Mouse (Mus musculus) retina, postnatal 7 days (tissue): ENCODE measurements around the gene Slc35f2.

Experiments
- DNase-seq: peaks from one replicate; pipeline ENCODE4 v3.0.0-alpha.2; 2012; ENCODE audit warnings: low read depth, low spot score

Slc35f2 gene

DNA sequence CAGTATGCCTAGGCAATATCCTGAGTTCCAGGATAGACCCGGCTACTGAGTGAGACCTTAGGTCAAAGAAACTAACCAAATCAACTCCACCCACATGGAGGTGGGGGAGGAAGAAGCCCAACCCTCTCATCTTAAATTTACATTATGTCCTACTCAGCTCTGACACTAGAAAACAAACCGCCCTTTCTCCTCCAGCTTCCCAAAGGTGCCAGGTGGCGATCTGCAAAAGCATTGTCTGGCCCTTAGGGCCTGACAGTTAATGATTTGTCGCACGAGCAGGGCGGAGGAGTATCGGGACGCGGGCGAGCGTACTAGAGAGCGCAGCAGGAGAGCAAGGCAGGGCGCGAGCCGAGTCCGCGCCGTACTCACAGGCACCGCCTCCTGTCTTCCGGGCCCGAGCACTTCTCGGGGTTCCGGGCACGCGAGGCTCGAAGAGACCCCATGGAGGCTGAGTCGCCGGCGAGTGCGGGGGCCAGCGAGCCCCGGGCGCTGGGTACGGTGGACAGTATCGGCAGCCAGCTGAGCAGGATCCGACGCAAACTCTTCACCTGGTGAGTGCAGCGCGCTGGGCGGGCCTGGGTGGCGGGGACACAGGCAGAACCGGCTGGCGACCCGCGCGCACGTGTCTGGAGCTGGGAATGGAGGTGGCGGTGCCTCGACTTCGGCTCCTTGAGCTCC, at the start of gene Slc35f2:
Gene Slc35f2, plus strand, starts transcription at position 195 of the 678 bp plus-strand sequence.
- DNase-seq: peak; percentile 17

DNA sequence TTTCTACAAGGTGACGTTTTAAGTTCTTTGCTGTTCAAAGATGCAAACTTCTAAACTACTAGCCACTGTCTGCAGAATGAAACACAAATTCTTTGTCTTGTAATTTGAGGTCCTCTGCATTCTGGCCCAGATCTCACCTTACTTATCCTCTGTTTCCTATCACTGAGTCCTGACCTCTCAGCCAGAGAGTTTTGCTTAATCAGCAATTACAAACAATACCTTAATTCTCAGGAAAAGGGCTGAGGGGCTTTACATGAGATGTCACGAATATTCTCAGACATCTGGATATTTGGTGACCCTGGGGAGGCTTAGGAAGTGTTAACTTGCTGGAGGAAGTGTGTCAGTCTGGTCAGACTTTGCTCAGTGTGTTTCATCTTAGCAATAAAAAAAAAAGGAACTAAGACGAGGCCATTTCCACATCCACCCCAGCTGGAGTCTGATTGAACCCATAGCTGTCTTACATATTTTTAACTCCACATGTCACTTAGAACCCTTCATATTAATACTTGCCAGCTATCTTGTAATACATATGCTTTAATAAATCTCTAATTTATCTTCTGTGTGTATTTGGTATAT, 30.4 kb upstream of the Slc35f2 start:
- DNase-seq: no peak

DNA sequence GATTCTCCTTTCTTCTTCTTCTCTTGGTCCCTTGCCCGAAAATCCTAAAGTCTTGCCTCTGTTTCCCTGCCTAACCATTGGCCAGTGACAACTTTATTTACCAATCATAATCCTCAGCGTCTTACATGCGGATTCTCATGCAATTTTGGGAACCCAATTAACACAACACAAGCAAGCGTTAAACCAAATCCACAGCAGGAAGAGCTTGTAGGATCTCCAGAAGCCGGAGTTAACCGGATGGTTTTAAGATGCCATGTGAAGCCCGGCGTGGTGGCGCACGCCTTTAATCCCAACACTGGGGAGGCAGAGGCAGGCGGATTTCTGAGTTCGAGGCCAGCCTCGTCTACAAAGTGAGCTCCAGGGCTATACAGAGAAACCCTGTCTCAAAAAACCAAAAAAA, 20.9 kb upstream of the Slc35f2 start:
- no peak for DNase-seq

DNA sequence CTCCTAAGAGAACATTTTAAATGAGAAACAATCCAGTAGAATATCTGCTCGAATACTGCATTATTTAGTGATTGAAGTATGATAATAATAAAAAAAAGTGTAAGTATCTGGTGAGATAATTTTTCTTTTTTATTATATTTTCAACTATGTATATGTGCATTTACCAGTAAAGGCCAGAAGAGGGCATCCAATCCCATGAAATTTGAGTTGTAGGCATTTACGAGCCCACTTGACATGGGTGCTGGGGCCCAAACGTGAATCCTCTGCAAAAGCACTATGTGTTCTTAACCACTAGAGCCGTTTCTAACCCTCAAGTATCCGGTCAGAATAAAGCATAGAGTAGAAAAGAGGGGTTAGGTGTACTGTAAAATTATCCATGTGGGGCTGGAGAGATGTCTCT, 20.4 kb upstream of the Slc35f2 start:
- DNase-seq: no peak

DNA sequence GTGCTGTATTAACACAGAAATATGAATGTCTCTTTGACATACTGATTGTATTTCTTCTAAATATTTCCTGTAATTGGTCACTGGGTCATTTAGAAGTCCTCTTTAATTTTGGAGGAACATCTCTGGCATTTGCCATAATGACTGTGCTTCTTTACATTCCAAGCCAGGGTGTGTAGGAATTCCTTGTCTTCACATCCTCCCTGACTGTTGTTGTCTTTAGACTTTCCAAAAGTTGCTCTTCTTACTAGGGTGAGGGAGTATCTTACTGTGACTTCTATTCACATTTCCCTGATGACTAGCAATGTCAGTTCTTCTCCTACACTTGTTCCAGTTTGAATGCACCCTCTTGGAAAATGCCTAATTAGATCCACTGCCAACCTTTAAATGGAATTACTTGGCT, 16.5 kb upstream of the Slc35f2 start:
- DNase-seq: no peak

DNA sequence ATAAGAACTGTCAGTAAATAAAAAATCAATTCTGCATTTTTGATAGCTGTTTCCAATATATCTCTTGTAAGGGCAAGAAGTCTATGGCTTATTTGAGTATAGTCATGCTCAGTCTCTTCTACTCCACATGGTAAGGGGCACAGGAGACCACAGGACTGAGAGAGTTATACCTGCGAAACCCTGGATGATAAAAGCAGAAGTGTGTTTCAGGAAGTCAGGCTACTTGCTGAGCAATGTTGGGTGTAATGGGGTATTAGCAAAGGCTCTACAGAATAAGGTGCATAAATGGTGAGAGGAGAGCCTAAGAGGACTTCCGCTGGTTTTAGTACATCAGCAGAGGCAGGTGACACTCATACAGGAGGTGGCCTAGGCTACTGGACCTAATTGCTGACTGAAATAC, 13.2 kb upstream of the Slc35f2 start:
- no peak for DNase-seq

DNA sequence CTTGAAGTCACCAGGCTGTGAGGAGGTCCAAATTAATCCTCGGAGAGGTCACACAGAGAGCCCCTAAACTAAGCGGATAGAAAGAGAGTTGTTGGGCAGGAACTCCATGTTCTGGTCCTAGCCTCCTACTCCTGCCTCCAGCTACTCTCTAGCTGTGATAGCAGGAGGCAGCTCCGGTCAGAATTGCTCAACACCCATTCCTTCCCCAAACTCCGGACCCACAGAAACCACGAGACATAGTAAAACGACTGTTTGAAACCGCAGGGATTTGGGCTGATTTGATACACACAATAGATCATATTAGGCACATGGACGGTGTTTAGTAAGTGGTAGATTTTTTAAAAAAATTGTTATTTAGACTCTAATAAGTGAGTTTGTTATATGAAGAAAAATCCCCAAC, 6.6 kb upstream of the Slc35f2 start:
- no peak for DNase-seq

DNA sequence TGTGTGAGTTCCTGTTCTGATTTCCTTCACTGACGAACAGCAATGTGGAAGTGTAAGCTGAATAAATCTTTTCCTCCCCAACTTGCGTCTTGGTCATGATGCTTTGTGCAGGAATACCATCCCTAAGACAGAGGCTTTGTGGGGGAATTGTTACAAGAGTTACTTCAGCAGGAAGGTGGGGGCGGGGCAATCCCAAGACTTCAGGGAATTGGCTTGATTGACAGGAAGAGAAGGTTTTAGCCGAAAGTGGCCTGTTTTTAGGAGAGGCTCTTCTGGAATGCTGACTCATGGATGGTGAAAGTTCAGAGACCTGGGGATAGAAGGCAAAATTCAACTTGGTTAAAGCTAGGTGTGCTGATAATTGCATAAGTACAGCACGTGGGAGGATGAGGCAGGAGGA, 2.9 kb upstream of the Slc35f2 start:
- DNase-seq: no peak

DNA sequence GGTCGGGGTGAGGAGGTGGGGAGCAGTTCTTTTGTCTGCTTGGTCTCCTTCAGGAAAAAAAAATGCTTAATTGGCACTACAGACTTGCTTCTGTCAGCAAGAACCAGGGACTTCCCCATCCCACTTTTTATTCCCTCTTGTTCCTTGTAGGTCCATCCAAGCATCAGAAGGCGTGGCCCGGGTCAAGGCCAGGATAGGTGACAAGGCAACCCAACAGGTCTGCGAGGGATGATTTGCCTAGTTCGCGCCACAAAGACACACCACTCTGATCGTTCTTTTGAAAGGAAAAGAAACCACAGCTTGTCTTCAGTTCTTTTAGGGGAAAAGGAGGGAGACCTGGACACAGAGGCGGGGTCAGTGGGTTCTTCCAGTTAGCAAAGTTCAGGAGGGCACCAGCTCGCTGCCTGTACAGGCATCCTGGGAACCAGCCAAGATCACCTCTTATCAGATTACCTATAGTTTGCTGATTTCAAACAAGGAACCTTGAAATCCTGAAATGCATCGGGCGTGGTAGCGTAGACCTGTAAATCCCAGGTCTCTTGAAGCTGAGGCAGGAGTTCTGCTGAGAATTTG, 481 bp upstream of the Slc35f2 start:
- DNase-seq: no peak

DNA sequence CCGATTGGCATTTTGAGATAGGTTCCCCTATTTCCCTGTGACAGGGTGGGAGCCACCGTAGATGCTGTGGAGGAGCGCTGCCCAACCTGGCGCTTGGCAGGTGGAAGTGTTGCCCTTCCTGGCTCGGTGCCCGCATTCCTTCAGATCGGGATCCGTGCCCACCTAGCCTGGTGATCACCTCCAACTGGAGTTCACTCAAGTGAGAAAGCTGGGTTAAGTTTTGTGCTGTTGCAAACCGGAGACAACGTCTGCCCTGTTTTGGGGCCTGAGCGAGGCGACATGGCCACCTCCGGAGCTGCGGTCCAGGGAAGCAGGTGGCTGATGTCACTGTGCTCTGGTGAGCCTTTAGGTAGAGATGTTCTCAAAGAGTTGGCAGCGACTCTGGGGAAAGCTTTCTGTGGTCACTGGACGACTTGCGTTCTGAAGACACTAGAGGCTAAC, 803 bp downstream of the Slc35f2 start:
- no peak for DNase-seq

DNA sequence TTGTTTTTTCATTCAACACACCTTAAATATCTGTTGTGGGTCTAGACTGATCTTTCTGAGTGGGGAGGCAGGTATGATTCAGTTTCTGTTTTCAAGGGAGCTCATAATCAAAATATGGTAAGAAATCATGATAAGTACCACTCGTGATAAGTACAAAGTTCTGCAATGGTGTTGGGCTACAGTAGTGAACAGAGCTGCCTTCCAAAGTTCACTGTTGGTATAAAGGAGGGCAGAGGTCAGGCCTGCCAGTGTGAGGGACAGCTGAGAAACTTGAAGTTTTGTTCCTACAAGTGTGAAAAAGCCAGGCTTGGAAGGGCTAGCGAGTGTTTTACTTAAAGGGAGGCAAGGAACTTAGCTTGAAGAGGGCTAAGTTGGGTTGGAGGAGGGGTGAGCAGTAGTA, 4.2 kb downstream of the Slc35f2 start:
- no peak for DNase-seq

DNA sequence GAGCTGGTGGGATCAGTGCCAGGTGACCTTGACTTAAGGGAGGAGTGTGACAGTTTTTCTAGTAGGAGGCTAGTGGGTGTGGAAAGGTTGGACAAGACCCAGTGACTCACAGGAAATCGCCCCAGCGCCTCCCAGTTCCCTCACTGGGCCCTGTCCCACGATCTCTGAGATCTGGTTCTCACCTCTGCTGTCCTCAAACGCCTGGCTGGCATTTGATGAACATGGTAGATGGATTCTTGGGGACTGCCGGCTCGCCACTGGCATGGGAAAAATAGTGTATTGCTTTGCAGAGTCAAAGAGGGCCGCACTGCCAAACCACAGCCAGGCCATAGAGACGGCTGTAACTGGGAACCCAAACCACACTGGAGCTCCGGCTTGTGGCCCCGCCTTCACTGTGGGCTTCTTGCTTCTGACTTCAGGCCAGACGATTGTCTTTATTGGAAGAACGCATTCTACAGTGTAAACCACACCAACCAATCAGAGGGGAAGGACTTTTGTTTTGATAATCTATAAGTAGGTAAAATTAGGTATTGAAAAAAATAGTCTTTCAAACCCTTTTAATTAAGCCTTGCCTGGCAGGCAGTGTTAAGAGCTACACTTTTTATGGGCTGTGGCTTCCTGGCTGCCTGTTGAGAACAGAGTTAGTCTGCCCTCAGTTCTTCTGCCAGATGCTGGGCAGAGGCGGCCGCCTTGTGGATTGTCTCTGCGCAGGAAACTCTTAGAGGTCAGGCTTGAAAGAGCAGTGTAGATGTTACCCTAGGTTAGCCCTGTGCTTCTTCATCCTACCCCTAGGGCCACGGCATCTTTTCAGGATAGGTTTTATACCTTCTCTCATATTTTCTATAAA, 15.4 kb downstream of the Slc35f2 start:
- DNase-seq: no peak

DNA sequence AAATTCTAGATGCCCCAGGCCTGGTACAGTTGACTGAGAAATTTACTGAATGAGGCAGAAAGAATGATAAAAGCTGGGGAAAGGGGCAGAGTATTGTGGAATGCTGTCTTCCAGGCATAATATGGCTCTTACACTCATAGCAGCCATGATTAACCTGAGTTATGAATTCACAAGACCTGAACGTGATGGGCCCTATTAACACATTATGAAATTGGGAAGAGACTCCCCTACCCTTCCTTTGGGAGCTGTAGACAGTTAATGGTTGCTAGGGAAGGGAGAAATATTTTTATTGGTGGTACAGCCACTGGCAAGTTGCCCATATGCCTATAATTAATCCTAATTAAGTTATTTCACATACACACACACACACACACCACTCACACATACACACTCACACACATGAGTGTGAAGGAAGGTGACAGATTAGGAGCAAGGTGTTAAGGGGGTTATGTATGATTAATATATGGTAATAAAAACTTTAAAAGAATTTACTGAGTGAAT, 22.5 kb downstream of the Slc35f2 start:
- DNase-seq: no peak

DNA sequence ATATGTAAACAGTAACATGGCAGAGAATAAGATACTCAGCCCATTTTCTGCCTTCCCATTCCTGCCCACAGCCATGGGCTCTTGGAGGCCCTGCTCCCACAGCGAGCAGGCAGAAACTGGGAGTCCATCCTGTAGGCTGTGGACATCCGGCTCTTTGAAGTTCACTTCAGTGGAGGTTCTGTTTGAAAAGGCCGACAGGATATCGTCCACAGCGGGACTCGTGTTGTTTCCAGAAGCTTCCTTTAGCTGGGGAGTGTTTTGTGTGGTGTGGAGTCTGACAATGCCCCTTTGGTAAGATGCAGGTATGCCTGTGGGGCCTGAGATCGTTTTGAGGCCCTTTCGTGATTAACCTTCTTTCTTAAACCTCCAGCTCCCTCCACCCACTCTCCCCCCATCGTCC, 23.2 kb downstream of the Slc35f2 start:
- no peak for DNase-seq

DNA sequence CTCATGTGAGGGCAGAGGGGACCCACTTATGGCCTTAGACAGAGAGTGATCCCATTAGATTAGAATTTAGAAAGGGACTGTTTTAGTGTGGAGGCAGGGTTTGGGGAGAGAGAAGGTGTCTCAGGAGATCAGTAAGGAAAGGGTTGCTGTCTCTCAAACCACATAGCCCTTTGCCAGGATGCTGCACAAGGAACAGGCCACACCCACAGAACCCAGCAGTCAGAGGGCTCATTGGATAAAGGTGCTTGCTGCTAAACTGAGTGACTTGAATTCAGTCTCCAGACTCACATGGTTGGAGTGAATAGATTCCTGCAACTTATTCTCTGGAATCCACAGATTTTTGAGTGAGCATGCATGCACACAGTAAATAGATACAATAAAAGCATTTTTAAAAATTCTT, 24.0 kb downstream of the Slc35f2 start:
- no peak for DNase-seq

DNA sequence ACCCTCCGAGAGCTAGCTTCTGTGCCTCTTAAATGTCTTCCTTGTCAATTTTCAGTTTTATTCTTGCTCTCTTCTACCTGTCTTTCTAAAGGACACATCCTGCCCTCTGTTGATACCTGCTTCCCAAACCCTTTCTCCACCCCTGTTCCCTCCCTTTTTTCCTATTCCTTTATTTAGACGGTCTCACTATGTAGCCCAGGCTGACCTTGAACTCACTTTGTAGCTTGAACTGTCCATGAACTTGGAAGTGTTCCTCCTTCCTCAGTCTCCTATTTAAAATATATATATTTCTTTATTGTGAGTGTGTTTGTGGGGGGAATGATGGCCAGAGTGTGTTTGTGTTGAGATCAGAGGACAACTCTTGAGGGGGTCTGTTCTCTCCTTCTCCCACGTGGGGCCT, 25.0 kb downstream of the Slc35f2 start:
- DNase-seq: no peak

DNA sequence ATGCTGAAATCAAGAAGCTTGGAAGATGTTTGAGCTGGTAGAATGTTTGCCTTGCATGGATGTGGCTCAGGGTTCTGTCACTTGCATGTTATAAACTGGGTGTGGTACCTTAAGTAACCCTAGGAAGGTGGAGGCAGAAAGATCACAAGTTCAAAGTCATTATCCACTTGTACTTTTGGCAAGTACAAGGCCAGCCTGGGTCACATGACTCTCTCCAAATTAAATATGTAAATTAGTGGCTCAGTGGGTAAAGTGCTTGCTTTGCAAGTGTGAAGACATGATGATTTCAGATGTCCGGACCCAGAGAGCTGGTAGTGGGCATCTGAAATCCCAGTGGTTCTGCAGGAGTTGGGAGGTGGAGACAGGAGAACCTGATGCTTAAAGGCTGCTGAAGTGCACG, 25.8 kb downstream of the Slc35f2 start:
- DNase-seq: no peak

DNA sequence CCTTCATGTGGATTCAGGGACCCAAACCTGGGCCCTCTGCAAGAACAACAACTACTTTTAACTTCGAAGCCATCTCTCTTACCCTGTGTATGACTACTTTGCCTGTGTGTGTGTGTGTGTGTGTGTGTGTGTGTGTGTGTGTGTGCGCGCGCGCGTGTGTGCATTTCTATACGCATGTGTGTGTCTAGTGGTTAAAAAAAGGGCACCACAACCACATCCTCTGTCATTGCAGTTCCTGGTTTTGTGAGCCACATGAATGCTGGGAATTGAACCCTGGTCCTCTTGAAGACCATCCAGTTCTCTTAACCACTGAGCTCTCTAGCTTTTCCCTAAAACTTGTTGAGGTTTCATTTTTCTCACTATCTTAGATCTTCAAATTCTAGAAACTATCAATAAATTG, 31.6 kb downstream of the Slc35f2 start:
- no peak for DNase-seq

DNA sequence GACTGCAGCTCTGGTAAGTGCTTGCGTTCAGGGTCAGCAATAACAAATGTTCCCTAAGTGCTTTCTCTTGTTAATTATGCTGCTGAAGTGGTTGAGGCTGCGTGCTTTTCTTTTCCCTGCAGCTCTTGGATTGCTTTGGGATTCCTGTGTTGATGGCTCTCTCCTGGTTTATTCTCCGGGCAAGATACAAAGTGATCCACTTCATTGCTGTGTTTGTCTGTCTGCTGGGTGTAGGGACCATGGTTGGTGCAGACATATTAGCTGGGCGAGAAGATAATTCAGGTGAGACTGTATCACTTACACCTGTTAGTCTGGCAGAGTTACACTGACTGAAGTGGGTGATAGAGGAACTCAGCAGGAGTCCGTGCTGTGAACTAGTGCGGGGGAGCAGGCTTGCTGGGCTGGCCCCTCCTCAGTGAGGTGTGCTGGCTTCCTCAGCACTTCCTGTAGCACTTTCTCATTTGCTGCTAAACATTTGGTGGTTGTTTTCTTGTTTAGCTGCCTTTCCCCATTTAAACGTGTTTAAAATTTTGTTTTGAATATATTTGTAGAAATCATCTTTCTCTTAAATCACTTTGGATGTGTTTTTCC, 35.3 kb downstream of the Slc35f2 start:
- DNase-seq: no peak

DNA sequence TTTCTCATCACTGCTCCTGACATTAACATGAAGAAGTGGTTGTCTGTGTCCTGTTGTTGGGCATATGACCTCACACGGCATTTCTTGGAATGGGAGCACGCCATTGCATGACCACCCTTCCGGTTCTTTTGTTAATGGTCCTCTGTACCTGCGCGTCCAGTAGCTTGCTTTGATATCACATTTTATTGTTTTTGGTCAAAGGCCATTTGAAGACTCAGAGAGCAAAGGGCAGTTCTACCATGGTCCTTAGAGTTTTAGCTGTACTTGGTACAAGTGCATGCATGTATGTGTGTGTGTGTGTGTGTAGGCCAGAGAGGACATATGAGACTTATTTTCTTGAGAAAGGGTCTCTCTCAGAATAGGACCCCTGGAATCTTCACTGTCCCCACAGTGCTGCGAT, 42.1 kb downstream of the Slc35f2 start:
- DNase-seq: no peak

DNA sequence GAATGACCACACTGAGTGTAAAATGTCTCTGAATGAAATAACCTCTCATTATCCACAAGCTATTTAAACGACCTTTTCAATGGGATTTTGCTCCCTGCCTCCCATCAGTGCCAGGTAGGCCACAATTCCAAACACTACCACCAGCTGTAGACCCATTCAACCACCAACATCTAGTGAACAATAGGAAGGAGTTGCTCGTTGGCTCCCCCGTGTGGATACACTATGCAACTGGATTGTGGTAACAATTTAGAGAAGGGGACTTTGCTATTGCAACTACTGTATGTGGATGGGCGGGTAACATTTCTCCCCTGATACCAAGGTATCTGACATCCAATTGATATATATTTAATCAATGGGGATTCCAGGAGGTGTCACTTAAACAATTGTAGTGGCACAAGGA, 47.4 kb downstream of the Slc35f2 start:
- DNase-seq: peak; percentile 19

DNA sequence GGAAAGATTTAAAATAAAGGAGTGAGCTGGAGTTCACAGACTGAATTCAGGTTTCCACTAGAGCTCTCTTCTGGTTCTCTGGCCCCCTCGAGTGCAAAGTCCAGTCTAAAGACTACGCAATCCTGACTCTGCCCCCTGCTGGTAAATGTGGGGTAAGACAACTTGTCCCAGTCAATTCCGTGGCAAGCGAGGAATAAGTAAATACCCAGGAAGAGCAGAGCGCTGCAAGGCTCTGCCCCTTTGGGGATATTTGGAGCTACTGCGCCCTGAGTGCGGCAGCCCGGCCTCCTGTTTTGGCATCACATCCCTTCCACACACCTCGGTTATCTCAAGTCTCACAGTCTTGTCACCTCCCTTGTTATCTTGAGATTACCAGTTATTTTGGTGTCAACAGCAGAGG, 54.0 kb downstream of the Slc35f2 start:
- DNase-seq: peak; percentile 53
